Mouse (Mus musculus) kidney, adult 2 months (tissue): Measurements from ENCODE around the gene Ryr3. TPM values are rescaled to one million over a fixed set of nuclear protein-coding genes. Genes with fewer than 3 reads are reported as not detected.

Experiments used
- DNase-seq: peaks from one replicate; pipeline ENCODE4 v3.0.0; 2021
- H3K27ac ChIP-seq: fragments of 200-500 bp; 2 replicates; pipeline ENCODE4 v1.5.1; 2012; ENCODE audit warnings: low read depth, low read length, control low read depth, inconsistent platforms; ENCODE audit not compliant: insufficient read depth
- H3K27me3 ChIP-seq: fragments of 200-500 bp; replicated peaks from 2 replicates; pipeline ENCODE4 v1.6.1; 2012; ENCODE audit warnings: mild to moderate bottlenecking, moderate library complexity, low read length, inconsistent platforms; ENCODE audit not compliant: control insufficient read depth, insufficient read depth
- H3K36me3 ChIP-seq: fragments of 200-500 bp; 2 replicates; pipeline ENCODE4 v1.6.1; 2012; ENCODE audit warnings: mild to moderate bottlenecking, moderate library complexity, low read length, inconsistent platforms; ENCODE audit not compliant: control insufficient read depth, insufficient read depth
- H3K4me1 ChIP-seq: fragments of 200-500 bp; 2 replicates; pipeline ENCODE4 v1.6.1; 2011; ENCODE audit warnings: low read length; ENCODE audit not compliant: control insufficient read depth, insufficient read depth
- H3K4me3 ChIP-seq: fragments of 200-500 bp; 2 replicates; pipeline ENCODE4 v1.5.1; 2011; ENCODE audit warnings: mild to moderate bottlenecking, low read depth, low read length, control low read depth; ENCODE audit not compliant: insufficient read depth
- CTCF ChIP-seq: fragments of 200-500 bp; conservative IDR thresholded peaks from 2 replicates; pipeline ENCODE4 v1.5.1; 2011; ENCODE audit warnings: low read depth, mild to moderate bottlenecking, control low read depth, low read length, moderate library complexity, mixed read lengths; ENCODE audit not compliant: insufficient read depth, insufficient read length
- POLR2A ChIP-seq: fragments of 200-500 bp; IDR thresholded peaks from one replicate; pipeline ENCODE4 v1.6.1; 2011; ENCODE audit warnings: low read depth, low read length, control low read depth
- WGBS: fragments of 180-500 bp; shearing (Covaris S2); methylation state at CpG from one replicate; pipeline ENCODE4 v1.1.7; 2018; 5-methylcytosine and 5-hydroxymethylcytosine counted together
- polyA plus RNA-seq: library from polyadenylated mRNA; depleted of rRNA; stranded (reverse); fragments of >200 nt; gene quantifications from 2 replicates; pipeline ENCODE4 v1.2.3, GENCODE M21; 2012

Ryr3 gene
- polyA plus RNA-seq, 1 experiment = 0.08 TPM

DNA sequence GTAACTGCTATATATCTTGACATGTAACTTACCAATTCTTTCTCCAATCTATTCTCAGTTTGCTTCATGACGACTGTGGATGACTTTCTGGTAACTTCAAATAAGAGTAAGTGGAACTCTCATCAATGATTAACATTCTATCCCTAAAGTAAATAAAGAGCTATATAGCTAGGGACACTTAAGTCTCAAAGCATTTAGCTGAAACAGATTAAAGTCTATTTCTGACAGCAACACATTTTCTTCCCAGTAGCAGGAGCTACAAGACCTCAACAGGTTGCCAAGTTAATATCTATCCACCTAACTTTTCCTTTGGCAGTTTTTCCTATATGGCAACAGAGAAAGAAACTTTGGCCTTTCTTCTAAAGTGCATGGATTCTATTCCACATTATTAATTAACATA lies 167.1 kb downstream of the Ryr3 start:
- Histone ChIP-seq H3K27me3 (no peaks in the 10 kb centered on the region), H3K4me1 (no peaks in the 10 kb centered on the region), H3K4me3 (no peak overlapping the region), H3K36me3 (no peaks in the 10 kb centered on the region), H3K27ac (no peak overlapping the region)
- TF ChIP-seq POLR2A = no peak
- no peak for TF ChIP-seq CTCF
- DNase-seq = no peak
- 35% methylated on average over 1 of the region's 1 CpGs for whole genome bisulfite sequencing

DNA sequence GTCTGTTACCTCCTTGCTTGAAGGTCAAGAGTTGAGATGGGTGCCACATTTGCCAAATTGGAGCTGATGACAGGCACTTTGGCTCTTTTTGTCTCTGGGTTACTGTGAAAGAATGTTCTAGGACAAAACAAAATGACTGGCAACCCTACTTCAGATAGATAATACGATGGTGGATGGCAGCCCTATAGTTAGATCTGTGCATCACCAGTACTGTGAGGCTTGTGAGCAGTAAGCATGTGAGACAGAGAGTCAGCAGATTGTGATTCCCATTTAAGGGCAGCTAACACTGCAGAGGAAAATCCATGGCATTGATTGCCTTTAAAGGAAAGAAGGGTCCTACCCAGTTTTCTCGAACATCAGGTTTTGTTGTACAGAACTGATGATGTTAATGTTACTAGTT lies 180.3 kb downstream of the Ryr3 start:
- TF ChIP-seq POLR2A (no peak), CTCF (no peak)
- Histone ChIP-seq H3K27ac (no peak overlapping the region), H3K36me3 (no peaks in the 10 kb centered on the region), H3K4me3 (no peak overlapping the region), H3K4me1 (no peaks in the 10 kb centered on the region), H3K27me3 (no peaks in the 10 kb centered on the region)
- DNase-seq = no peak
- 88% methylated on average over 2 of the region's 2 CpGs for WGBS

- no peaks in the 10 kb centered on the region for H3K27me3 ChIP-seq
These were observed 186.2 kb downstream of the Ryr3 start for GRCm38 (mm10) chr2:113030689-113031088.

GRCm38 (mm10) chr2:113019896-113020295 lies 197.0 kb downstream of the Ryr3 start:
- H3K4me1 ChIP-seq = no peaks in the 10 kb centered on the region
- no peaks in the 10 kb centered on the region for H3K36me3 ChIP-seq
- TF ChIP-seq POLR2A (no peak), CTCF (no peak)
- no peak overlapping the region for H3K27ac ChIP-seq
- DNase-seq = no peak
- no peak overlapping the region for H3K4me3 ChIP-seq
- 70% methylated on average over 7 of the region's 7 CpGs for WGBS
- no peaks in the 10 kb centered on the region for H3K27me3 ChIP-seq

More at GRCm38 (mm10) chr2:113030689-113031088, 186.2 kb downstream of the Ryr3 start:
- no peak overlapping the region for H3K4me3 ChIP-seq
- no peaks in the 10 kb centered on the region for H3K36me3 ChIP-seq
- no peaks in the 10 kb centered on the region for H3K4me1 ChIP-seq
- no peak overlapping the region for H3K27ac ChIP-seq
- no peak for DNase-seq
- 87% methylated on average over 5 of the region's 5 CpGs for WGBS
- TF ChIP-seq CTCF (no peak), POLR2A (no peak)

DNA sequence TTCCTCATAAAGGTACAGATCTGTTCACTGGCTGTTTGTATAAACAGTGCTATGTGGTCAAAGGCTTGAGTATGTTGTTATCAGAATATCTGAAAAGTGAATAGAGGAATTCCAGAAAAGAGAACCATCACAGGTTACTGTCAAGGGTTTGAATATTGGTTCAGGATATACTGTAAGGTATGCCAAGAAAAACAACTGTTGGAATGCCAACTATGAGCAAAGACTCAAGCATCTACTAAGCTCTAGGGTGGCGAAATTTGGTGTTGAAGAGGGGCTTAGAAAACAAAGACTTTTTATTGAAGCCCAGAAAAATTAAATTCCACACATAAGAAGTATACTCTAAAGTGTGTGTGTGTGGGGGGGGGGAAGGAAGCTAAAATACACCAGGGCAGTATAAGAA lies 198.6 kb downstream of the Ryr3 start:
- Histone ChIP-seq H3K36me3 (no peaks in the 10 kb centered on the region), H3K27ac (no peak overlapping the region), H3K4me3 (no peak overlapping the region), H3K4me1 (no peaks in the 10 kb centered on the region), H3K27me3 (no peaks in the 10 kb centered on the region)
- DNase-seq = no peak
- 49% methylated on average over 1 of the region's 1 CpGs for WGBS
- no peak for TF ChIP-seq CTCF
- no peak for TF ChIP-seq POLR2A

- no peaks in the 10 kb centered on the region for H3K27me3 ChIP-seq
- WGBS = 87% methylated on average over 2 of the region's 2 CpGs
- H3K4me3 ChIP-seq = no peak overlapping the region
- no peak for TF ChIP-seq POLR2A
- TF ChIP-seq CTCF = no peak
- DNase-seq = no peak
- no peaks in the 10 kb centered on the region for H3K4me1 ChIP-seq
- no peaks in the 10 kb centered on the region for H3K36me3 ChIP-seq
- no peak overlapping the region for H3K27ac ChIP-seq
These were observed 200.7 kb downstream of the Ryr3 start for GRCm38 (mm10) chr2:113016236-113016635.

GRCm38 (mm10) chr2:113008961-113009740 lies 207.7 kb downstream of the Ryr3 start:
- no peaks in the 10 kb centered on the region for H3K27me3 ChIP-seq
- H3K36me3 ChIP-seq = no peaks in the 10 kb centered on the region
- TF ChIP-seq CTCF (no peak), POLR2A (no peak)
- H3K4me1 ChIP-seq = no peaks in the 10 kb centered on the region
- DNase-seq = no peak
- H3K4me3 ChIP-seq = no peak overlapping the region
- WGBS = 68% methylated on average over 11 of the region's 11 CpGs
- H3K27ac ChIP-seq = no peak overlapping the region

- TF ChIP-seq CTCF (no peak), POLR2A (no peak)
- Histone ChIP-seq H3K27ac (no peak overlapping the region), H3K4me1 (no peaks in the 10 kb centered on the region), H3K36me3 (no peaks in the 10 kb centered on the region), H3K27me3 (no peaks in the 10 kb centered on the region), H3K4me3 (no peak overlapping the region)
- 69% methylated on average over 3 of the region's 3 CpGs for WGBS
- no peak for DNase-seq
These were observed 218.4 kb downstream of the Ryr3 start for GRCm38 (mm10) chr2:112998498-112998897.
